Mouse (Mus musculus) MEL (cell line): ENCODE data around the gene Ube2r2. TPM values are rescaled to one million over a fixed set of nuclear protein-coding genes. Genes with fewer than 3 reads are reported as not detected.

Experiments used
- DNase-seq: peaks from one replicate; pipeline ENCODE4 v3.0.0; 2011; ENCODE audit warnings: low read depth, low spot score
- H3K27ac ChIP-seq: 2 replicates; pipeline ENCODE4 v1.5.1; 2012; ENCODE audit warnings: low read depth, mild to moderate bottlenecking, control low read depth, low read length, moderate library complexity; ENCODE audit not compliant: control insufficient read depth
- H3K27me3 ChIP-seq, 2 experiments: fragments of 150-350 bp in 1 of 2; sonication (generic) in 1 of 2; 2 replicates each; pipeline ENCODE4 v1.6.1; 2012; ENCODE audit warnings: low read length in 2 of 2, mild to moderate bottlenecking in 2 of 2, improper control_type of control experiment in 1 of 2, moderate library complexity in 1 of 2; ENCODE audit not compliant: insufficient read depth in 2 of 2, control insufficient read depth in 1 of 2
- H3K36me3 ChIP-seq, 2 experiments: 2 replicates each; pipeline ENCODE4 v1.6.1; 2012 to 2014; ENCODE audit warnings: low read length in 2 of 2, improper control_type of control experiment in 1 of 2, inconsistent platforms in 1 of 2, mild to moderate bottlenecking in 1 of 2; ENCODE audit not compliant: insufficient read depth in 2 of 2, control insufficient read depth in 1 of 2
- H3K4me1 ChIP-seq, 2 experiments: fragments of 150-350 bp in 1 of 2; sonication (generic) in 1 of 2; 2 replicates each; pipeline ENCODE4 v1.6.1; 2012; ENCODE audit warnings: low read length in 2 of 2, improper control_type of control experiment in 1 of 2, mild to moderate bottlenecking in 1 of 2; ENCODE audit not compliant: insufficient read depth in 2 of 2, control insufficient read depth in 1 of 2
- H3K4me3 ChIP-seq, 2 experiments: fragments of 150-350 bp in 1 of 2; sonication (generic) in 1 of 2; 2 replicates each; pipeline ENCODE4 v1.5.1; 2012; ENCODE audit warnings: low read depth in 2 of 2, low read length in 2 of 2, mild to moderate bottlenecking in 2 of 2, moderate library complexity in 2 of 2, control low read depth in 1 of 2, improper control_type of control experiment in 1 of 2; ENCODE audit not compliant: control insufficient read depth in 1 of 2, insufficient read depth in 1 of 2
- H3K79me2 ChIP-seq: 2 replicates; pipeline ENCODE4 v1.6.1; 2012; ENCODE audit warnings: mild to moderate bottlenecking, low read length, moderate library complexity; ENCODE audit not compliant: control insufficient read depth, poor library complexity, insufficient read depth
- H3K9ac ChIP-seq: 2 replicates; pipeline ENCODE4 v1.6.1; 2012; ENCODE audit warnings: low read depth, mild to moderate bottlenecking, control low read depth, low read length, moderate library complexity; ENCODE audit not compliant: control insufficient read depth, poor library complexity, severe bottlenecking
- H3K9me3 ChIP-seq: fragments of 150-350 bp; sonication (generic); replicated peaks from 2 replicates; pipeline ENCODE4 v1.6.1; 2012; ENCODE audit warnings: mild to moderate bottlenecking, low read length, improper control_type of control experiment, moderate library complexity; ENCODE audit not compliant: insufficient read depth
- BHLHE40 ChIP-seq: IDR thresholded peaks from 2 replicates; pipeline ENCODE4 v1.6.1; 2012; ENCODE audit warnings: low read depth, mild to moderate bottlenecking, inconsistent platforms, low read length, improper control_type of control experiment, borderline replicate concordance
- ELF1 ChIP-seq: IDR thresholded peaks from 2 replicates; pipeline ENCODE4 v1.6.1; 2014; ENCODE audit warnings: low read depth, mild to moderate bottlenecking, inconsistent platforms, low read length, improper control_type of control experiment, moderate library complexity
- EP300 ChIP-seq, 2 experiments: IDR thresholded peaks; 2 replicates each; pipeline ENCODE4 v1.6.1; 2011; ENCODE audit warnings: improper control_type of control experiment in 2 of 2, low read length in 2 of 2, low read depth in 1 of 2, mild to moderate bottlenecking in 1 of 2
- GABPA ChIP-seq: IDR thresholded peaks from 2 replicates; pipeline ENCODE4 v1.6.1; 2012; ENCODE audit warnings: low read depth, mild to moderate bottlenecking, inconsistent platforms, low read length, improper control_type of control experiment, moderate library complexity
- HCFC1 ChIP-seq: IDR thresholded peaks from 2 replicates; pipeline ENCODE4 v1.6.1; 2012; ENCODE audit warnings: low read depth, mild to moderate bottlenecking, inconsistent platforms, low read length, improper control_type of control experiment, moderate library complexity
- JUND ChIP-seq: IDR thresholded peaks from 2 replicates; pipeline ENCODE4 v1.6.1; 2011; ENCODE audit warnings: low read depth, mild to moderate bottlenecking, improper control_type of control experiment, low read length
- KAT2A ChIP-seq: conservative IDR thresholded peaks from 2 replicates; pipeline ENCODE4 v1.6.1; 2012; ENCODE audit warnings: low read depth, low read length, improper control_type of control experiment, inconsistent platforms
- MEF2A ChIP-seq: IDR thresholded peaks from 2 replicates; pipeline ENCODE4 v1.6.1; 2014; ENCODE audit warnings: low read depth, mild to moderate bottlenecking, inconsistent platforms, low read length, improper control_type of control experiment; ENCODE audit not compliant: poor library complexity, insufficient replicate concordance, severe bottlenecking; ENCODE audit errors: extremely low read depth
- MYC ChIP-seq: IDR thresholded peaks from 2 replicates; pipeline ENCODE4 v1.6.1; 2011; ENCODE audit warnings: low read depth, mild to moderate bottlenecking, low read length, improper control_type of control experiment, moderate library complexity
- RAD21 ChIP-seq: IDR thresholded peaks from 2 replicates; pipeline ENCODE4 v1.6.1; 2011; ENCODE audit warnings: mild to moderate bottlenecking, low read depth, low read length, improper control_type of control experiment
- SIN3A ChIP-seq: IDR thresholded peaks from 2 replicates; pipeline ENCODE4 v1.6.1; 2012; ENCODE audit warnings: low read length, improper control_type of control experiment, inconsistent platforms
- SMC3 ChIP-seq: IDR thresholded peaks from 2 replicates; pipeline ENCODE4 v1.6.1; 2011; ENCODE audit warnings: low read depth, low read length, improper control_type of control experiment
- TBP ChIP-seq: IDR thresholded peaks from 2 replicates; pipeline ENCODE4 v1.8.0; 2011; ENCODE audit warnings: low read depth, low read length, improper control_type of control experiment
- TCF12 ChIP-seq: IDR thresholded peaks from 2 replicates; pipeline ENCODE4 v1.6.1; 2014; ENCODE audit warnings: low read depth, mild to moderate bottlenecking, inconsistent platforms, low read length, improper control_type of control experiment, moderate library complexity
- UBTF ChIP-seq: IDR thresholded peaks from 2 replicates; pipeline ENCODE4 v1.6.1; 2012; ENCODE audit warnings: low read depth, mild to moderate bottlenecking, inconsistent platforms, low read length, improper control_type of control experiment, moderate library complexity, borderline replicate concordance; ENCODE audit not compliant: insufficient read depth
- USF2 ChIP-seq, 2 experiments: IDR thresholded peaks; 2 replicates each; pipeline ENCODE4 v1.6.1; 2011 to 2012; ENCODE audit warnings: improper control_type of control experiment in 2 of 2, low read length in 2 of 2, borderline replicate concordance in 1 of 2, inconsistent platforms in 1 of 2, low read depth in 1 of 2, mild to moderate bottlenecking in 1 of 2; ENCODE audit not compliant: insufficient read depth in 1 of 2
- ZC3H11A ChIP-seq: IDR thresholded peaks from 2 replicates; pipeline ENCODE4 v1.6.1; 2012; ENCODE audit warnings: low read depth, mild to moderate bottlenecking, inconsistent platforms, low read length, improper control_type of control experiment
- ZKSCAN1 ChIP-seq: IDR thresholded peaks from 2 replicates; pipeline ENCODE4 v1.6.1; 2012; ENCODE audit warnings: low read depth, mild to moderate bottlenecking, inconsistent platforms, low read length, improper control_type of control experiment, moderate library complexity
- ZNF384 ChIP-seq: IDR thresholded peaks from 2 replicates; pipeline ENCODE4 v1.6.1; 2012; ENCODE audit warnings: low read depth, mild to moderate bottlenecking, inconsistent platforms, low read length, improper control_type of control experiment
- polyA plus RNA-seq, 2 experiments: library from polyadenylated mRNA; stranded (reverse) in 1 of 2; unstranded in 1 of 2; fragments of >175 nt in 1 of 2; fragments of >200 nt in 1 of 2; gene quantifications; 2 replicates each; pipeline versions ENCODE4 v1.2.1 to v1.2.4; 2012; ENCODE audit warnings: low replicate concordance in 2 of 2, low read depth in 1 of 2; ENCODE audit not compliant: insufficient read length in 2 of 2, insufficient read depth in 1 of 2, missing spikeins in 1 of 2
- total RNA-seq: library from RNA; depleted of rRNA; stranded (reverse); fragments of 300-350 nt; gene quantifications from 2 replicates; pipeline ENCODE4 v1.2.3, GENCODE M21; 2012

Ube2r2 gene
- total and polyA plus RNA-seq, 3 experiments: 24.5 to 94.1 (median 70.1) TPM

DNA sequence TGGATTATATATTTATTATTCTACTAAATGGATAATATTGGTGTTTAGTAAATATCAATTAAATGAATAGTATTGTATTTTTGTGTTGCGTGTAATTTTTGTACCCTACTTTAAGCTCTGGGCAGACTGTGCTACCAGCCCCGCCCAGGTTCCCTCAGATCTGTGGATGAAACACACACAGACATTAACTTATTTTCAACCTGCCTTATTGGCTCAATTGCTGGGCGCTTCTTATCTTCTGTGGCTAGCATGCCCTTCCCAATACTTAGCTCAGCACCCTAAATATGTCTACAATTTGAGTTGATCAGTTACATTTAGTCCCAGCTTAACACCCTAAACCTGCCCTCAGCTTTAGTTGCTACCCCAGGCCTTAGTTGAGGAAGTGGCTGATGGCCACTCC is 25.7 kb downstream of the Ube2r2 start:
- Histone ChIP-seq H3K4me3 (no peak overlapping the region), H3K79me2 (peaks cover 6% of the 10 kb centered on the region; the same call in 1 of the 2 replicates), H3K27ac (no peak overlapping the region), H3K9ac (no peak overlapping the region), H3K36me3 (peaks cover 0 to 5% of the 10 kb centered on the region in 2 experiments; a peak in 3 of 4 replicates), H3K9me3 (no peaks in the 10 kb centered on the region), H3K27me3 (no peaks in the 10 kb centered on the region), H3K4me1 (peaks cover 2 to 4% of the 10 kb centered on the region in 2 experiments; a peak in 1 of 4 replicates)
- TF ChIP-seq ZC3H11A (no peak), JUND (no peak), ELF1 (no peak), USF2 (IDR thresholded peaks at IDR 0.05; ENCODE audit: borderline replicate concordance in 1 of 2, insufficient read depth in 1 of 2, low read depth in 1 of 2, low read length in 2 of 2) (no peak), SIN3A (no peak), KAT2A (no peak), TBP (no peak), RAD21 (no peak)
- no peak for DNase-seq

DNA sequence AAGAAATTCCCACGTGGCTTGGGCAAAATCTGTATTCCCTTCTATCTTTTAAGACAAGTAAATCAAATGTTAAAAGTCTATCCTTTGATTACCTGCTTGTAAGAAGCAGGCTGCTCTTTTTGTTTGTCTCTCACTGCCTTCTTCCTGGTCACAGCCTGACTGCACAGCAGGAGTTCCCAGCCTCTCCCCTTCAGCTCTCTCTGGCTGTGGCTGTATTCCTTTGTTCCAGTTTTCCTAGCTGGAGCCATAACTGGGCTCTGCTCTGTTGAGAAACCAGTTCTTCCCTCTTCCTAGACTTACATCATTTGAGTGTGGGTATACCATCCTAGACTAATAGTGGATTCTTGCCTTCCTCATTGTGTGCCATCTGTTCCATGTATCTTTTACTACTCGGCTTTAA is 29.4 kb downstream of the Ube2r2 start:
- H3K79me2 ChIP-seq: no peaks in the 10 kb centered on the region
- TF ChIP-seq TCF12 (no peak), BHLHE40 (no peak), MYC (no peak), UBTF (no peak), ZNF384 (no peak), SMC3 (no peak), RAD21 (no peak), HCFC1 (no peak), JUND (no peak), ZKSCAN1 (no peak), MEF2A (no peak), SIN3A (no peak), EP300 (IDR thresholded peaks at IDR 0.05; ENCODE audit: low read depth in 1 of 2, low read length in 2 of 2) (no peak), GABPA (no peak)

More for the DNA sequence above, 29.4 kb downstream of the Ube2r2 start:
- Histone ChIP-seq H3K4me1 (peaks cover 2 to 4% of the 10 kb centered on the region in 2 experiments; a peak in 1 of 4 replicates), H3K9me3 (no peaks in the 10 kb centered on the region), H3K4me3 (no peak overlapping the region), H3K36me3 (peaks cover 0 to 5% of the 10 kb centered on the region in 2 experiments; a peak in 2 of 4 replicates), H3K27ac (no peak overlapping the region), H3K27me3 (no peaks in the 10 kb centered on the region), H3K9ac (no peak overlapping the region)
- no peak for DNase-seq
